Mouse (Mus musculus): ENCODE data around the gene Gtpbp2.
A peak's percentile ranks its signal among the peaks of the same experiment; 100 is the strongest.

Gene Gtpbp2

GRCm38 (mm10) chr17:46160686-46161085 lies at the start of gene Gtpbp2:
TSS of gene Gtpbp2 (plus strand) at chr17:46161032.
- peak; percentile 65 for DNase-seq (ENCODE audit: low spot score)

DNA sequence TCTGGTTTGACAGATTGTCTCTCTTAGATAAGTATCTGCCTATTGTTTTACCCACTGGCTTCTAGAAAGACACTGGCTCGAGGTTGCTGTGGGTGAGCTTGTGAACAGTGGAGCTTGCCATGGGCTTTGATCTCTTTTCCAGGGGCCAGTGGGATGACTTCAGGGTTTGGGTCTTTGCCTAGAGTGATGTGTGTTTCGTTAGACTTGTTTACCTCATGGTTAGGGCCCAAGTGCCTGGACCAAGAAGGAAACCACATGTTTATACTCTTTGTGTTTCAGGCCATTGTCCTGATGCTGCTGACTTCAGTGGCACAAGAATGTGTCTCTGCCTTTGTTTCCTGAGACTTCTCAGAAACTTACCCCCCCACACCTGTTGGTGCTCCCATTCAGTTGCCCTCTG lies 45.3 kb upstream of the Gtpbp2 start:
- no peak for DNase-seq (ENCODE audit: low spot score)

- DNase-seq (ENCODE audit: low spot score): no peak
These were observed 44.7 kb upstream of the Gtpbp2 start for GRCm38 (mm10) chr17:46116138-46116537.

DNA sequence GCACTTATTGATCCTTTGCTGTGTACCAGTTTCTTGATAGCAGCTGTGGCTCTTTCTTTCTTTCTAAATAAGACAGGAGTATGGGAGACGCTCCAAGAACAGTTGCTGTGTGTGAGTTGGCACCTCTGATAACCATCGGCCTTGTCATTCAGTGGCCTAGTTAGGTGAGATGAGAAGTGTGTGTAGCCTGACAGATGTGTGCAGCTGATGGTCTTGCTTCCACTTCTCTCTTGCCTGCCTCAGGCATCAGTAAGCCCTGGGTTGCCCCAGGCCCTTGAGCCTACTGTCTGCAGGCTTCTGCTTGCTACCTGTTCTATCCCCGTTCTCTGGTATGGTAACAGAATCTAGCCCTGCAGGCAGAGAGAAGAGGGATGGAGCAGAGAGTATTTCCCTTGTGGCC lies 44.0 kb upstream of the Gtpbp2 start:
- no peak for DNase-seq (ENCODE audit: low spot score)

DNA sequence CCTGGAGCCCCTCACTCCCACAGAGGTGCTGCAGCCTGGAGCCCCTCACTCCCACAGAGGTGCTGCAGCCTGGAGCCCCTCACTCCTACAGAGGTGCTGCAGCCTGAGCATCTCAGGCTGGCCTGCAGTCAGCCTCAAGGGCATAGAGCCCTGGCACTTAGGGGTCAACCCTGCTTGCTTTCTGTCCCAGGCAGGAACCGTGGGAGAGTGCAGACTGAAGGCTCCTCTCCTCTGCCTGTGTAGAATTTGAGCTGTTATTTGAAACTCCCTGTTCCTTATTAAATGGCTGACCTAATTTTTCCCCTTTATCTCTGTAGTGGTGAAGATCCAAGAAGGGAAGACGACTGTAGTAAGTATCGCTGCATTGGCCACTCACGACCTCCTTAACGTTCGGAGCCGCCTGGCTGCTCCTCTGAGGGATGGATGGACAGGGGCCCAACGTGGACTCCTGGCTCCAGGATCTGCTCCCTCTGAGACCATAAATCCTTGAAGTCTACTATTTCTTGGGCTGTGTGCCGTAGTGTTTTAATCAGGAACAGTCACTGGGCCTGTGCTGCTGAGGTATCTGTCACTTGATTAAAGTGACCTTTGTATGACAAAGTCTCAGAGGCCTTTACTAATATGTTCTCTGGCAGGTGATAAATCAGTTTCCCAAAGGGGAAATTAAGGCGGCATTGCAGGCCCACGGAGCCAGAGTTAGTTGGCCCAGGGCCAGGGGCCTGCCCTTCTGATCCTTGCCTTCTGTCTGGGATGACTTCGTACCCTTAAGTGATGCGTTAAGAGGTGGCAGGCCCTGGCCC lies 43.0 kb upstream of the Gtpbp2 start:
- DNase-seq (ENCODE audit: low spot score): no peak

GRCm38 (mm10) chr17:46118423-46118850 lies 42.4 kb upstream of the Gtpbp2 start:
- no peak for DNase-seq (ENCODE audit: low spot score)

DNA sequence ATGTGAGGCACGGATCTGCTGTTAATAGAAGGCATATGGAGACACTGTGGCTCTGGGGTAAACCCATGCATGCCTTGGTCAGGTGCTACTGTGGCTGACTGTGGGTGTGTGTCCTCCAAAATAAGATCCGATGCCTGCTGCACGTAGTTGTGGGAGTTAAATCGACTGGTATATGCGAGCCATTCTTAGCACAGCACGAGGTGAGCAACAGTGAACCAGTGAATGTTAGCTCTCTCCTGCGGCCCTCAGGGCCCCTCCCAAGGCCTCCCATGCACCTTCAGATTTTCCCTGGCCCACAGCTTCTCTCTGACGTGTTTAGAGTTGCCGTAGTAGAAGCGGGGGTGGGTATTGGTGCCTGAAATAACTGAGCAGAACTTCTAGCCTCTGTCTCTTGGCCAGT lies 41.2 kb upstream of the Gtpbp2 start:
- no peak for DNase-seq (ENCODE audit: low spot score)

DNA sequence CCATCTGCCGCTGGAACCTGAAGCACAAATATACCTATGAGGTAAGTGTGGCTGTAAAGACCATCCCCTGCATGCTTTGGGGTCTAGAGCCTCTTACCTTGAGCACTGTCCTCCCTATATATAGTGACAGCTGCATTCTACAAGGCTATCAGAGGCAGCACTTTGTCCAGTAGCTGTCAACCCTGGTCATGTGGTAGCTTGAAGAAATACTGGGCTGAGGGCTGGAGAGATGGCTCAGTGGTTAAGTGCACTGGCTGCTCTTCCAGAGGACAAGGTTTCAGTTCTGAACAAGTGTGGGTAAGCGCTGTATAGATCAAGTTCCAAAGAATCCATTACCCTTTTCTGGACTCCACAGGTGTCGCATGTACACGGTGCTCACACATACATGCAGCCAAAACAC lies 38.0 kb upstream of the Gtpbp2 start:
- DNase-seq (ENCODE audit: low spot score): no peak

DNA sequence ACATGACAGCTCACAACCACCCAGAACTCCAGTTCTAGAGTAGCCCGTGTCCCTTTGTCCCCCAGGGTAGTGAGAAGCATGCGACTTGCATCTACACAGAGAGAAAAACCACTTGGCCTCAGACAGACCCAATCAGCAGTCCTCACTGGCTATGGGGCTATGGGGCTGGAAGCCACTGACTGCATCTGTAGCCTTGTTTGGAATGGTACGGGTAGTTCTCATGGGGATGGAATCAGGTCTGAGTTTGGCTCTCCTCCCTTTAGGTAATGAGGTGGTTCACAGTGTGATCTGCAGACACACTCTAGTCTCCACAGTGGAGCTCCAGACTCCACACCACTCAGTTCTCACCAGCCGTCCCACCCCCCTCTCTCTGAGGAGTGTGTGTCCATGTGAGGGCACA lies 37.5 kb upstream of the Gtpbp2 start:
- no peak for DNase-seq (ENCODE audit: low spot score)

DNA sequence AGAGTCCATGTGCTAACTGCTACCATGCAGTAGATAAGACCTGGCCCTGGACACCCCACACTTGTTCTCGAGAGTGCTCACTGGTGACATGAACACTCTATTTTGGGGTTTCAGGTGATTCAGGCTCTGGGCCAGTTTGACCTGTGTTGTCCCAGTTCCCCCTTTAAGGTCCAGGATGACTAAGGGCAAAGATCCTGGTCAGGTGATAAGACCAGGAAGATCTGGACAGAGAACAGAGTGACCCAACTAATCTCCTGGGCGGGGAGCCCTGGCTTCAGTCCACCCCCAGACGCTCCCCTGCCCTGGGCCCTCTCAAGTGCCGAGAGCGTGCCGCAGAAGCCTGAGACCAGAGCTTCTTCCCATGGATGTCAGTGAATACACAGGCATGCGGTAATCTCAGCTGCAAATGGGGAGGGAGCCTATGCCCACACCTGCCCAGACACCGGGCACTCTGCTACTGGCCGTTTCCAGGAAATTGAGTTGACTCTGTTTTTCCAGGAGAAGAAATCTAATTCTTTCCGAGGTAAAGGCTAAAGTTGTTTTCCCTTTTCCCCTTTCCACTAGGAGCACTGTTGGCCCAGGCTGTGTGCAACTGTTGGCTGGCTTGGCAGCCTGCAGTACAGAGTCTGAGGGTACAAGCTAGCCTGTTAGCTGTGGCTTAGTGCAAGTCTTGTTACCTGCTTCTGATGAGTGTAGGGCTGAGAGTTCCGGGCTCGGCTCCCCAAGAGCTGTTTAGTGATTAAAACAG lies 36.7 kb upstream of the Gtpbp2 start:
- DNase-seq (ENCODE audit: low spot score): no peak

- no peak for DNase-seq (ENCODE audit: low spot score)
These were observed 34.2 kb upstream of the Gtpbp2 start for GRCm38 (mm10) chr17:46126608-46127007.

GRCm38 (mm10) chr17:46127814-46128493 lies 32.9 kb upstream of the Gtpbp2 start:
- no peak for DNase-seq (ENCODE audit: low spot score)

DNA sequence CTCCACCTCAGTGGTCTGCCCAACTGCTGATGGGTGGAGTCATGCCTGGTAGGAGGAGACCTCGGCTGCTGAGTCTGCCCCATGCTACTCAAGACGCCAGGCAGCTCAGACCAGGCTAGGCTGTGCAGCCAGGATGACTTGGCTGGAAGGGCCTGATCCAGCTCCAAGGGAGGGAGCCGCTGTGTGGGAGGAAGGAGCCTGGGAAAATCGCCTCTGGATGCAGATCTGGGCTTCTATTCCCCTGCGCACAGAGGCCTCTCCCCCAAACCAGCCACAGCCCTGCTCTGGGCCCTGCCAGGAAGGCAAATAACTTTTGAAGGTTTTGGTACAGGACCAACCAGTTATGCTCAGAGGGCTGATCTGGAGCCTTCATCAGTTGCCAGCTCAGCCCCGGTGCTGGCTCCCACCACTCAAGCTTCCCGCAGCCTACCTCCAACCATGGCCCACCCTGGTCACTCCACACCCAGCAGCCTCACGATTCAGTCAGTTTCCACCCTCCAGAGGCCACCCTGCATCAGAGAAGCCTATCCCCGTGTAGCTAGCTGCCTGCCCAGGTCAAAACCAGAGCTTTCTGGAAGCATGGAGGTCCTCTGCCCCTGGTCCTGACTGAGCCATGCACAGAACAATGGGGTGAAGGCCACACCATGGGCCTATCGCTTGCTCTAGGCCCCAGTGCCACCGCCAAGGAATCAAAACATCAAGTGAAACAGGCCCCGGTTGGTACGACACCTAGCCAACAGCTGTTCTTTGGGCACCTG lies 30.9 kb upstream of the Gtpbp2 start:
- DNase-seq (ENCODE audit: low spot score): no peak

GRCm38 (mm10) chr17:46132058-46132718 lies 28.6 kb upstream of the Gtpbp2 start:
- no peak for DNase-seq (ENCODE audit: low spot score)

DNA sequence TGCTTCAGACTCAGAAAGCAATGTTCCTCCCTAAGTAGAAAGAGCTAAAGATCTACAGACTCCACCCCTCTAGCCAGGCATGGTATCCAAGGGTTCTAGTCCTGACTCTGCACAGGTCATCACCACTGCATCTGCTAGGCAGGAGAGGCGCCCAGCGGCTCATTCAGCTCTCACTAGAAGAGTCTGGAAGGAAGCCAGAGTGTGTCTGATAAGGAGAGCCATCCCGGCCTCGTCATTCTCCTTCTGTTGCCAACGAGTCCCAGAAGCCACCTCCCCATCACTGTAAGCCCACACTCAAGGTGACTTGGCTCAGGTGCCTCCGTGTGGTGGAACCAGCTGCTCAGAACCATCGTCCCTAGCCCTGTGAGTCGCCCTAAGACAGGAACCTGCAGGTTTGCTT lies 28.0 kb upstream of the Gtpbp2 start:
- no peak for DNase-seq (ENCODE audit: low spot score)

- no peak for DNase-seq (ENCODE audit: low spot score)
These were observed 22.1 kb upstream of the Gtpbp2 start for GRCm38 (mm10) chr17:46138563-46139236.

- no peak for DNase-seq (ENCODE audit: low spot score)
These were observed 21.0 kb upstream of the Gtpbp2 start for GRCm38 (mm10) chr17:46139872-46140271.

DNA sequence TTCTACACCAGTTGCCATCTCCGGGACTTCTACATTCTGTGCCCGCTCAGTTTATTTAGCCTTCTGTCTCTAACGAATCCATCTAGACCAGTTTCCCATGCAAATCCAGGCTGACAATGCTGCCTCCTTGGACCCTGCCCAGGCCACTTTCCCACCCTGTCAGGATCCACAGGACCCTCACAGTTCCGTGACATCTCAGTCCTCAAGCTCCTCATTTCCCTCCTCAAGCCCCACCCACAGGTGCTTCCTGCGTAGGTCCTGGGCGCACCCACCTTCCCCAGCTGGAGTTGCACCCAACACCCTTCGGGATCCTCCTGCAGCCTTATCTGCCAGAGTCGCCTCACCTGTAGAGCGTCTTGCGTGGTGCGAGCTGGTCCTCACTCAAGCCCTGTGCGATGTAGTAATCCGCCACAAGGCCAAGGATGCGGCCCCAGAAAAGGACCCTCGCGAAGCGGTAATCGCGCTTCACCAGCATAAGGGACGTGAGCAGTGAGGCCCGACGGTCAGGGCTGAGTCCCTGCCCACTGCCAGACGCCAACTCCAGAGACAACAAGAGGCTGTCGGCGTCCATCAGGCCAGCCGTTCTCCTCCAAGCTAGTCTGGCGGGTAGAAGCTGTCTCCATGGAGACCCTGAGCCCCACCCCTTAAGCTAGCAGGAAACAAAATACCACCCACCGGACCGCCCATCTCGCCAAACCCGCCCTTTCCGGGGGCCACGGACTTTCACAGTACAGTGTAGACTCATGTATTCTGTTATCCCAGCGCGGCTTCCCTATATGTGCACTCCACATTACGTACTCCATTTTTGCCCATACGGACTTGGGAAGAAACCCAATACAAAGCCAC lies 17.0 kb upstream of the Gtpbp2 start, which contains the start of gene Rsph9:
Rsph9 (minus strand) TSS at position 639 of the 846 bp plus-strand sequence.
- DNase-seq (ENCODE audit: low spot score): peak; percentile 44

DNA sequence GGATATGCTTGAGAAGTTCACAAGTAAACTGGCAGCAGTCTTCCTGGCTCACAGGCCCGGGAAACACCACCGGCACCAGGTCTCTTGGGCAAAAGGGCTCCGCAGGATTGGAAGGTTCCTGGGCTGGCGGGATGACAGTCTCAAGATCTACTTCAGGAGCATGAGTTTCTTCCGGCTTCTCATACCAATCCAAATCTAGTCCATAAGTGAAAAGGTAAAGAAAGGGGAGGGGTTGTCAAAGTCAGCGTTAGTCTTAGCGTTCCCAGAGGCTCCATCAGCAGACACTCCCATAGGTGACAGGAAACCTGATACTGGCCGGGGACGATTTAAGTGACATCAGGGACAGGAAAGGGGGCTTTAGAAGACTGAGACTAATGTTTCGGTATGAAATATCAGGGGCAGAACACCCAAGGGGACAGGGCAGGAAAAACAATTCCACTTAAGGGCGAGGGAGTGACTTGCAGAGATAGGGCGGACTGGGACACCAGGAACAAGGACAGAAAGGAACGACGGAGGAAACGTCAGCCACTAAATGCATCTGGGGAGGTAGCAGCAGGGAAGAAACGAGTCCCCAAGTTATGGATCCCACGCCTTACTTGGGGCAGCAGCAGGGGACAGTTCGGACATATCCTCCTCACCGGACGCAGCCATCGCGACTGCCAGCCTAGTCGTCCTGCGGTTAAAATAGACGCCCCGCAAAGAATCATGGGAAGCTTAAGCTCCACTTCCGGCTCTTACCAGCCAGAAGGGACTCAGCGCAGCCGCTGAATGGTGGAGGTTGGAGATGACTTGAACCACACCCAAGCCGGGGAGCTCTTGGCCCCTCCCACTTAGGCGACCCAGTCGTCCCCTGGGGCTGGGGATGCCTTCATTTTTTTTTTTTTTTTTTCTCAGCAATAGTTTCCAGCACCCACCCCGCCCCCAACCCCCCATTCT lies 7.7 kb upstream of the Gtpbp2 start, which contains the start of gene Mad2l1bp:
Mad2l1bp (minus strand) TSS at position 707 of the 936 bp plus-strand sequence.
- DNase-seq (ENCODE audit: low spot score): peak; percentile 43

Data from urinary bladder, postnatal 10 days (tissue).